Mouse (Mus musculus) kidney, postnatal 4 days (tissue): ENCODE data around the gene Ptx4.

Source experiments
- DNase-seq, 2 experiments: peaks; one replicate each; pipeline ENCODE4 v3.0.0; 2021; ENCODE audit warnings: mixed read lengths in 2 of 2

Ptx4 gene

GRCm38 (mm10) chr17:25120406-25120805, at the start of gene Ptx4:
Ptx4 (plus strand) TSS chr17:25120760.
- no peak for DNase-seq

DNA sequence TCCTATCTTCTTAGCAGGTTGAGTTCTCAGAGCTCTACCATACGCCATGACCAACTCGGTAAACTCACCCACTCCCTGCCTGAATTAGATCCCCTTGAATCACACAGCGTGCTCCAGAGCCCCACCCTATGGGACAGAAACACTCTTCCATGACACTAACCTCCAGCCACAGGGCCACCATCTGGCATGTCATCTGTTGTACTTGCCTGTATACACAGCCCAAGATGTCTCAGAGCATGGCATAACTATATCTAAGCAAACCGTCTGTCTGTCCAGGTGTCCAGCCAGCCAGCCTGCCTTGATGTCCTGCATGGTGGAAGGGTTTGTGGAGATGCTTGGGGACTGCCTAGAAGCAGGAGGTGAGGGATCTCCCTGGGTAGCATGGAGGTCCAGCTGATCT, 43.7 kb upstream of the Ptx4 start:
- DNase-seq: no peak

DNA sequence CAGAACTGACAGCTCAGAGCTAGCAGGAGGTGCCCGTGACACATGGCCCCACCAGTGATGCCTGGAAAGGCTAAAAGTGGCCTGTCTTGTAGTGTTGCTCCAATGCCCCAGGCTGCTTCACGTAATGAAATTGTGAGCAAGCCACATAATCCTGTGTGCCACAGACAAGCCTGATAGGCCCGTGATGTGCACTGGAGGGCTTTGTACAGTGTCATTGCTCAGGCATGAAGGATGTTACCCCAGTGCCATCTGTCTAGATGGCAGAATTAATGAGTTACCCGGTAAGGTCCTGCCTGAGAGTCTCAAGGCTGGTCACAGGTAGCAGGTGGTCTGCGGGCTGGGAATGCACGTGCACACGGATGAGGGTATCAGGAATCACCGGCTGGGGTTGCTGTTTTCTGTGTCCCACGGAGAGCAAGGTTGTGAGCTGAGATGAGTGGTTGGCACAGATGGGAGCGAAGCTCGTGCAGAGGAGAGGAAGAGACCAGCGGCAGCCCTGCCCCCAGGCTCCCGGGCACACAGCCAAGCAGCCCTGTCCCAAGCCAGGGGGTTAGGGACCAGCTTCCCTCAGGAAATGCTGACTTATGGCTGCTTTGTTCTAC, 42.7 kb upstream of the Ptx4 start:
- peak; percentile 86 to 89 for DNase-seq

GRCm38 (mm10) chr17:25080210-25080609, 40.4 kb upstream of the Ptx4 start:
- DNase-seq: peak in 1 of 2 experiments; percentile 17

GRCm38 (mm10) chr17:25080960-25081381, 39.6 kb upstream of the Ptx4 start:
- DNase-seq: peak; percentile 67 to 79

DNA sequence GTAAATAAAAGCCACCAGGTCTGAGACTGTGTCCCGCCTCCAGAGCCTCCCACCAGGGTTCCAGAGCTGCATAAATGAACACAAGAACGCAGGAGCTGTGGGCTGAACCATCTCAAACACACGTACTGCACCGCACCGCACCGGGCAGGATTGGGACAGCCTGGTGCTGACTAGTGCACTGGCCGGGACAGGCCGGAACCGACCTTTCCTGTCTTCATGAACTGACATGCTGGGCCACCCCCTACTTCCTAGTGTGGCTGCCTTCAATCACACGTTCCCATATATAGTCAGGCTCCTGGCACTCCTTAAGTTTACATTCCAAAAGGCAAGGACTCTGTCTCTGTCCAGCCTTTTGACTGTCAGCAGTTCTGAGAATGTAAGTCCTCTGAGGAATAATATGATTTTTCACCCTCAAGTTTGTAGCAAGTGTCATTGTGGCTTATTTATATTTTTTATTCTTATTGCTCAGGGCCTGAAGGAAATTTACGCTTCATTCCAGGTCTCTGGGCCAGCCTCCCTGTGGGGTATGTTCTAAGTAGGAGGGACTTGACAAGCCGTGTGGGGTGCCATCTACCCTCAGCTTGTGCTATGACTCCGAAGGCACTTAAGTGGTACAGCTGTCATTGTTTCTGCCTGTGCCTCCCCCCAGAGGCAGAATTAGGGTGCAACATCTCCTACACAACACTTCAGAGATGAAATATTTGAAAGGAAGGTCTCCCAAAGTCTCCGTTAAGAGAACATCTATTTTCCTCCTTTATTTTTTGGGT, 38.3 kb upstream of the Ptx4 start:
- DNase-seq: peak; percentile 54 to 70

DNA sequence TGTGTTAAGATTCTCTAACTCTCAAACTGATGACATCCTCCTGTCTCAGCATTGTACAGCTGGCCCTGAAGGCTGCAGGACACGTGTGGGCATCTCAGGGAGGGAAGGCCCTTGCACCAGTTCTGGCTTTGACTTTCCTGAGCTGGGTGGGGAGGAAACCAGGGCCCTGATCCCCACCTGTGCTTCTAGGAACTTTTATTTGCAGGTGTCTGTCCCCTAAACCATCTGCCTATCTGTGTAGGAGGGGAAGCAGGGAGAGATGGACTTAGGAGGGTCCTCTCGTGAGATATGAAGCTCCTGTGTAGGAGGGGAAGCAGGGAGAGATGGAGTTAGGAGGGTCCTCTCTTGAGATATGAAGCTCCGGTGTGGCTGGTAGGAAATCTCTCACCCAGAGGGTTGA, 37.7 kb upstream of the Ptx4 start:
- DNase-seq: no peak

DNA sequence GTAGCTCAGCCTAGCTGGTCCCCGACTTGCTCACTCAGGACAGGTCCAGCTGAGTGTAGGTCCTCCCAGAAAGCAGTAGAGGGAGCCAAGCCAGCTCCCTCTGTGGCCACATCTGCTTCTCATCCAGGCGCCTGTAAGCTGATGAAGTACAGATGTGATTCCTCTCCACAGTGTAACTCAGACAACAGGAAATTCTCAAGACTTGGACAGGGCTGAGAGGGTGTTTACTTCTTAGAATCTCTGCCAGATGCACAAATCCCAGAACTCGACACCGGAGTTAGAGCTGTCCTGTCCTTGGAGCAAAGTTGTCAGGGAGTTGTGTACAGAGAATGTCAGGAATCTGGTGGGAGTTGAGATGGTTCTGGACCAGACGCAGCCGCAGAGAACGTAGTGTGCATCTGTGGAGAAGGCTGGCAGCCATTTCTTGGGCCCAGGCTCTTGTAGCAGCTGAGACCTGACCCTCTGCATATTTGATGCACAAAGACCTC, 37.1 kb upstream of the Ptx4 start, which contains the start of gene Tmem204:
Tmem204 (minus strand) TSS at position 148 of the 488 bp plus-strand sequence.
- peak; percentile 78 to 85 for DNase-seq

- DNase-seq: peak; percentile 11 to 33
These were observed 35.6 kb upstream of the Ptx4 start for GRCm38 (mm10) chr17:25084835-25085385.

DNA sequence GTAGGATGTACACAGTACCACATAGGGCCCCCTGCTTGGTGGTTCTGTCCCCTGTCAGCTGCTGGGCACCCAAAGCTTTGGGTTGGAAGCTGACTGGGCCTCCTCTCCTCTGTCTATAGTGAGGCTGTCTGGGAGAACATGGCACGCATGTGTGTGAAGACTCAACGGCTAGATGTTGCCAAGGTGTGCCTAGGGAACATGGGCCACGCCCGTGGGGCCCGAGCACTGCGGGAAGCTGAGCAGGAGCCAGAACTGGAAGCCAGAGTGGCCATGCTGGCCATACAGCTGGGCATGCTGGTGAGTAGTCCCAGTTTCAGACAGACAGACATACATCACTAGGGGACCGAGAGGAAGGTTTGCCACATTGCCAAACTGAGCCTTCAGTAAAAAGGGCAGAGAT, 33.8 kb upstream of the Ptx4 start:
- no peak for DNase-seq

- no peak for DNase-seq
These were observed 31.4 kb upstream of the Ptx4 start for GRCm38 (mm10) chr17:25089158-25089557.

GRCm38 (mm10) chr17:25090450-25090849, 30.1 kb upstream of the Ptx4 start:
- no peak for DNase-seq

GRCm38 (mm10) chr17:25096221-25096620, 24.3 kb upstream of the Ptx4 start:
- no peak for DNase-seq

- no peak for DNase-seq
These were observed 20.5 kb upstream of the Ptx4 start for GRCm38 (mm10) chr17:25100052-25100451.

DNA sequence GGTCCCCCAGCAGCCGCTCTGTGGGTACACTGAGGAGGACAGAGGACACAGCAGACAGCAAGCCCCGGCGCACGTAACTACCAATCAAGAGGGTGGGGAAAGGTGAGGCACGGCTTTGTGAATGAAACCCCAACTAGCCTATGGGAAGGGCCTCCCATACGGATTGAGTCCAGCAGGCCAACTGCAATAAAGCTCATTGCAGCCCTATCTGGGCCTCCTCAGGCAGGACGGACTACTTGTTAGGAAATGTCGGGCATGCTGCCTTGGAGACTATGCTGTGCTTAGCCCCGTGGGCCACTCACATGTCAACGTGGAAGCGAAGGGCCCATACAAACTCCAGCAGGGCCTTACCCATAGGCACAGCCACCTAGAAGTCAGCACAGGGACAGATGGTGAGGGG, 19.2 kb upstream of the Ptx4 start:
- DNase-seq: no peak

DNA sequence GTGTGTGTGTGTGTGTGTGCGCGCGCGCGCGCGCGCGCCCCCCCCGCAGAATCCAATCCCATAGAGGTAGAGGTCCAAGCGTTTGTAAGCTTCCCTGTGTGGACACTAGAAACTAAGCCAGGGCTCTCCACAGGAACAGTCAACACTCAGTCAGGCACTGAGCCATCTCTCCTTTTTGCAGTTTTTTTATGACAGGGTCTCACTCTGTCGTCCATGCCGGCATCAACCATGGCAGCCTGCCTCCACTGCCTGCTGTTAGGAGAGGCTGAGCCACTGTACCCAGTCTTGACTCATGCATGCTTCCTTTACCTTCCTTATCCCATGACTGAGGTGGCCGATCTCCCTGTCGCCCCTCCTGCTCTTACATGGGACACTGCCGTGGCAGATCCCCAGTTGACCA, 12.8 kb upstream of the Ptx4 start:
- no peak for DNase-seq

GRCm38 (mm10) chr17:25109578-25109977, 11.0 kb upstream of the Ptx4 start:
- DNase-seq: peak; percentile 62 to 71

- DNase-seq: no peak
These were observed 10.0 kb upstream of the Ptx4 start for GRCm38 (mm10) chr17:25110590-25110989.

- no peak for DNase-seq
These were observed 9.3 kb upstream of the Ptx4 start for GRCm38 (mm10) chr17:25111220-25111619.

DNA sequence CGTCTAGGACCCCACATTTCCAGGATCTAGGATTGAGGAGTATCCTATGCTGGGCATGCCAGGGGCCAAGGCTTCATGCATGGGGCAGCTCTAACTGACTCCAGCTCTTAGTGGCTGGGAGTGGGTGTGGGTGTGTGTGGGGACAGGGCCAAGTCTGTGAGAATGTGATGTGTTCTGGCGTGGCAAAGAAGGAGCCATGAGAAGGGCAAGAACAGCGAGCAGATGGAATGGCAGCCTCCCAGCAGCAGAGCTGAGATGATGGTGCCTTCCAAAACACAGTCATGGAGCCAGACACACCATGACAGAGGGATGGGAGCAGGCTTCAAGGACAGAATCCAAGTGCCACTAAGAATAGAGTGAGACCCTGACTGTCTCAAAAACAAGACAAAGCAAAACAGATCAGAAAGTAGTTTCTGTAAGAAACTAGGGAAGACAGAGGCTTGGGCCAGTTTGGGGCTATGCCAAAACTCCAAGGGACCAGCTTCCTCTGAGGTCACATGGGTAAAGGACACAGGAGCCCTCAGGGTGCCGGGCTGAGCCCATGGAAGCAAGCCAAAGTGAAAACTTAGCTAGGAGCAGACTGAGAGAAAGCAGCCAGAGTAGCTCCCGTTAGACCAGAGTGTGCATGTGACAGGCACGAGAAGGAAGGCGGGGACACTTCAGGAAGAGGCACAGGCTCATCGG, 8.7 kb upstream of the Ptx4 start:
- peak; percentile 8 to 12 for DNase-seq

DNA sequence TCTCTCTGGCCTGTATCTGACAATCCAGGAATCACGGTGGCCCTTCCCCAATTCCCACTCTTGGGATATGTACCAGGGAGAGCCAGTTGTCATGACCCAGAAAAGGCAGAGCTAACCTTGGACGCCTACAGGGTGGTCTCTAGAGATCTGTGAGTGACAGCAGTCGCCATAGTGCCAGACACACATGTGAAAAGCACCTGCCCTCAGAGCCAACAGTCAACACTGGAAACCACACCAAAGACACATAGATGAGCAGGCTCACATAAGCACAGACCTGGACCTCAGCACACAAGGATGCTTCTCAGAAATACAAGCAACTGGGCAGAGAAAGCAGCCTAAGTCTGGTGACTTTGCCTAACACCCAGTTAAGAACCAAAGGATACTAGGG, 8.1 kb upstream of the Ptx4 start:
- DNase-seq: no peak

- DNase-seq: peak in 1 of 2 experiments; percentile 19
These were observed 5.5 kb upstream of the Ptx4 start for GRCm38 (mm10) chr17:25114908-25115645.
